Mouse (Mus musculus) monocyte, adult 2 months (primary cell): Measurements from ENCODE around the gene Dnah5.
"Not testable (repeated sequence)": the region's sequence is repeated elsewhere in the genome, so short reads cannot be mapped to it uniquely, and the experiment has no call there.

ENCODE experiments used
- DNase-seq, 2 experiments: peaks; one replicate each; pipeline ENCODE4 v3.0.0; 2022; ENCODE audit warnings: low spot score in 2 of 2, low read depth in 1 of 2

Dnah5 gene

DNA sequence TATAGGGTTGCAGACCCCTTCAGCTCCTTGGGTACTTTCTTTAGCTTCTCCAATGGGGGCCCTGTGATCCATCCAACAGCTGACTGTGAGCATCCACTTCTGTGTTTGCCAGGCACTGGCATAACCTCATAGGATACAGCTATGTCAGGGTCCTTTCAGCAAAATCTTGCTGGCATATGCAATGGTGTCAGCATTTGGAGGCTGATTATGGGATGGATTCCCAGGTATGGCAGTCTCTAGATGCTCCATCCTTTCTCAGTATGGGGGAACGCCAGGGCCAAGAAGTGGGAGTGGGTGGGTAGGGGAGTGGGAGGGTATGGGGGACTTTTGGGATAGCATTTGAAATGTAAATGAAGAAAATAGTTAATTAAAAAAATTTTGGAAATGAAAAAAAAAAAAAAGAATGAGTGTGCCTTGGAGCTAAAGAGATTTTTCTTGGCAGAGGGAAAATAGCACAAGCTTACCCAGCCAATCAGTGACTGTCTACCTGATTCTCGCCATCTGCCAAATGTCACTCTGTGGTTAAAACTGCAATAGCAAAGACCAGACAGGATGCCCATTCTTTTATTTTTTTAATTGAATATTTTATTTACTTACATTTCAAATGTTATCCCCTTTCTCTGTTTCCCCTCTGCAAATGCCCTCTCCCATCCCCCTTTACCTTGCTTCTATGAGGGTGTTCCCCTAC is 257.7 kb downstream of the Dnah5 start:
- not testable (repeated sequence) for DNase-seq

DNA sequence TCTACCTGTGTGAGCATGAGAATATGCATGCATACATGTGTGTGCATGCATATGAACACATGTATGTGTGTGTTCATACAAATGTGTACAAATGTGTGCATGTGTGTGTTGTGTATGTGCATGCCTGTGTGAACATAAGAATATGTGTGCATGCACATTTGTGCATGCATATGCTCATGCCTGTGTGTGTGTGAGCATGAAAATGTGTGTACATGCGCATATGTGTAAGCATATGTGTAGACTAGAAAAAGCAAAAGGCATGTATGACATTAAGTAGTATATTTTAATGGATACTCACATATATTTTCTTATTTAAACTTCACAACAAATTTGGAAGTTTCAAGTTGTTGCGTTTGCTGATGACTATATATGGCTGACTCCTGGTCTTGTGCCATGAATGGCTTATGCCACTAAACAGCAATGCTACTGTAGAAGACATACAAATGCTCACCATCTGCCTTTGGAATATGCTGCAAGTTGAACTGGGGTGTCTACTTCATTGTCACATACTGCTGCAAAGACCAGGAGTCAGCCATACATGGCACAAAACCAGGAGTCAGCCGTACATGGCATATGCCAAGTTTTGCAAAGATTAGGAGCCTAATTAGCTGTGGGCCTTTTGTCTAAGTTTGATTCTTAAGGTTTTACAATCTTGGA is 263.2 kb downstream of the Dnah5 start:
- DNase-seq, result no peak

DNA sequence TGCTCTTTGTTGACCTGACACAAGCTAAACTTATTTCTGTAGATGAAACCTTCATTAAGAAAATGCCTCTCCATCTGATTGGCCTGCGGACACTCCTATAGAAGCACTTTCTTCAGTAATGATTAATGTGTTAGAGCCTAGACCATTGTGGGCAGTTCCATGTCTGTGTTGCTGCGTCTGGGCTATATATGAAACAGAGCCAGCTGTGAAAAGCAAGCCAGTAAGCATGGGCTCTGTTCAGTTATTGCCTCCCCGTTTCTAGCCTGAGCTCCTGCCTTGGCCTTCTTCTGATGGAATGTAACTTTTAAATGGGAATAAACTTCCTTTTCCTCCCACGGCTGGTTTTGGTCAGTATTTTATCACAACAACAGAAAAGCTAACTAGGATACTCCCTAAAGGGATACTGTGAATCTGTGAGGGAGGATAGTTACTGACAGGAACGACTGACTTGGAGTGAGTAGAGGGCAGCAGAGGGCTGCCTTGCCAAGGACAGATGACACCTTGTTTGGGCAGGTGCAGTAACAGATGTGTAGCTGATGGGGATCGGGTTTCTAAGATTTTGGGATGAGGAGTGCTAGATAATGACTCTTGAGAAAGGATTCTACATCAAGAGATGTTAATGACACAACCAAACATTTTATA is 270.3 kb downstream of the Dnah5 start:
- DNase-seq, result no peak

DNA sequence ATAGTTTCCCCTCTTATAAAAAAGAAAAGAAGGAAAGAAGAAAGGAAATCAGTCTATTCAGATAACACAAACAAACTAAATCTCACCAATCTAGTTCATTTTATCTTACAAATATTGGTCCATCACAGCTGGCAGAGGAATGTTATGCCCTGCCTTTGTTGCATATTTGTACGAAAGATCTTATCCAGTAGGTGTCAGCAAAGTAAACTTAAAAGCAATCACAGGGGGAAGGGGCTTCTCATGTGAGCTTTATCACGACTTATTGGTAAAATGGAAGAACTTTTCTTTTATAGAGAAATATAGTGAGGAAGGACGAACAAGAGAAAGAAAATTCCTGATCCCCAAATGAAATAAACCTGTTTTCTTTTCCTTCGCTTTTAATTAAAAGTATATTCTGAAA is 299.3 kb downstream of the Dnah5 start:
- DNase-seq, result no peak

DNA sequence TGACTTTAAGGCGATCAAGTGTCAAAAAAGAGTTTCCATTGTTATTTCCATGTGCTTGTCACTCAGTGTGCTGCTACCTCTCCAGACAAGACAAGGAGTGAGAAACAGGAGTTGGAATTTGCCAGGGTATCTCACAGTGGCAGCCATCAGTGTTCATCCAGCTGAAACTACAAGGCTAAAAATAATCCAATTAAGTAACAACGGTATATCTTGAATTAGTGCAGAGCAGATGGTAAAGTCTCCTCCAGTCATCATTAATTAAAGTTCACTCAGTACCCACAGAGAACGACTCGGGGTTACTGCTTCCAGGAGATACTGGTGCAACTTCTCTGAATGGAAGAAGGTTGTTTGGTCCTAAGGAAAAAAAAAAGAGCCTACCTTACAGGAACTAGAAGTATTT is 311.6 kb downstream of the Dnah5 start:
- no peak for DNase-seq
